ENCODE assay signal across 20 mouse cellular contexts in the genomic region with DNA sequence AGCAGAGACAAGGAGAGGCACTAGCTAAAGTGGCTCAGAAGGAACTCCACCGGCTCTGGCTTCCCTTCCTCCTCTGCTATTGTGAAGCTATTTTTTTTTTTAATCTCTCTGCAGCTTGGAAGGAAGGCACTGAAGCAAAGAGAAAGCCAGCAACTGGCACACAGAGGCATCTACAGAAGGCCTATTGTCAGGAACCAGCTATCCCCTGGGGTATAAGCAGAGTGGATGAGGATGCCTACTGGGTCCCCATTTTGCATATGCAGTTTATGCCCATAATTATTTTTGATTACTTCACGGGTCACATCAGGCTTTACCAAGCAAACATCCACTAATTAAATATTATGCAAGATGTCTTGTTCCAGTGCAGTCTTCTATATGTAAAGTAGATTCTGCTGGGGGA.
DNase-seq lines count a peak whose midpoint lies in the region; ATAC-seq and TF ChIP-seq lines count a peak whose summit lies in the region.
"Had no signal": no experiment of that assay in that cellular context is flagged by ENCODE, and none has a peak within 500 bp of the region (broad histone marks: within the 10 kb centered on the region; RNA-seq: fewer than 3 reads in every experiment).

No protein-coding gene starts in this region.

- H3K9ac ChIP-seq in forebrain, embryonic 14.5 days (ENCODE audit: low read length), result no peak overlapping the region
- H3K9ac ChIP-seq in forebrain, postnatal 0 days, result no peak overlapping the region
- no peak overlapping the region for H3K9ac ChIP-seq in midbrain, embryonic 15.5 days
- H3K9ac ChIP-seq in kidney, embryonic 15.5 days, result no peak overlapping the region
- no peak overlapping the region for H3K9ac ChIP-seq in intestine, embryonic 16.5 days (ENCODE audit: low read depth, low read length)
- H3K9ac ChIP-seq: liver, embryonic 14.5 days; lung, embryonic 15.5 days had no signal

- TF ChIP-seq CTCF in forebrain, postnatal 0 days (IDR thresholded peaks at IDR 0.05; ENCODE audit: low read depth), result no peak

- H3K4me3 ChIP-seq in forebrain, embryonic 14.5 days (ENCODE audit: low read depth, low read length), result no peak overlapping the region
- H3K4me3 ChIP-seq in forebrain, postnatal 0 days (ENCODE audit: low read depth, low read length), result no peak overlapping the region
- no peak overlapping the region for H3K4me3 ChIP-seq in midbrain, embryonic 15.5 days
- H3K4me3 ChIP-seq in kidney, embryonic 15.5 days (replicated peaks), result no peak overlapping the region
- no peak overlapping the region for H3K4me3 ChIP-seq in intestine, embryonic 16.5 days (ENCODE audit: low read length)
- H3K4me3 ChIP-seq: erythroblast, embryonic 14.5 days; heart, embryonic 10.5 days; lung, embryonic 15.5 days had no signal

- 15% methylated on average over 2 of the region's 2 CpGs for WGBS in forebrain, embryonic 14.5 days
- WGBS in forebrain, postnatal 0 days, result 20% methylated on average over 2 of the region's 2 CpGs
- WGBS in midbrain, embryonic 15.5 days, result 19% methylated on average over 2 of the region's 2 CpGs
- 59% methylated on average over 2 of the region's 2 CpGs for WGBS in kidney, embryonic 15.5 days
- WGBS in intestine, embryonic 16.5 days, result 50% methylated on average over 2 of the region's 2 CpGs

- peak; percentile 33 for DNase-seq in forebrain, embryonic 14.5 days (ENCODE audit: low spot score)
- no peak for DNase-seq in forebrain, postnatal 0 days
- peak; percentile 6 for DNase-seq in left cerebral cortex, postnatal 4 days
- DNase-seq in left cerebral cortex, postnatal 14 days (ENCODE audit: low spot score in 2 of 2), result no peak
- peak; percentile 41 for DNase-seq in brain, adult 2 months (ENCODE audit: low read depth, low spot score)
- DNase-seq: B cell, adult 2 months; cerebellum, adult 8-10 months; gastrocnemius, postnatal 36 days; kidney, adult 18-20 months; kidney, postnatal 10 days; lung, postnatal 4 days; right cerebral cortex, postnatal 25 days had no signal

- no peaks in the 10 kb centered on the region for H3K4me1 ChIP-seq in forebrain, embryonic 14.5 days (ENCODE audit: control insufficient read depth, insufficient read depth, low read length)
- no peaks in the 10 kb centered on the region for H3K4me1 ChIP-seq in forebrain, postnatal 0 days (ENCODE audit: insufficient read depth)
- H3K4me1 ChIP-seq in midbrain, embryonic 15.5 days, result 0 out of 2 replicates have a peak, but pooled peaks cover 6% of the 10 kb centered on the region
- no peaks in the 10 kb centered on the region for H3K4me1 ChIP-seq in kidney, embryonic 15.5 days
- H3K4me1 ChIP-seq in intestine, embryonic 16.5 days (ENCODE audit: control insufficient read depth, insufficient read depth, low read length), result no peaks in the 10 kb centered on the region
- H3K4me1 ChIP-seq: heart, embryonic 10.5 days; lung, embryonic 15.5 days had no signal

- peak; percentile 44; the same call in 1 of the 2 replicates for ATAC-seq in forebrain, embryonic 14.5 days
- no peak for ATAC-seq in forebrain, postnatal 0 days
- no peak for ATAC-seq in midbrain, embryonic 15.5 days (replicated peaks)
- ATAC-seq in kidney, embryonic 15.5 days (replicated peaks; ENCODE audit: low FRiP score), result no peak
- ATAC-seq in intestine, embryonic 16.5 days, result no peak

- H3K9me3 ChIP-seq in forebrain, embryonic 14.5 days (replicated peaks; ENCODE audit: control insufficient read depth, low read length), result no peaks in the 10 kb centered on the region
- no peaks in the 10 kb centered on the region for H3K9me3 ChIP-seq in forebrain, postnatal 0 days (ENCODE audit: low read length)
- no peaks in the 10 kb centered on the region for H3K9me3 ChIP-seq in midbrain, embryonic 15.5 days
- H3K9me3 ChIP-seq in kidney, embryonic 15.5 days (replicated peaks), result no peaks in the 10 kb centered on the region
- H3K9me3 ChIP-seq in intestine, embryonic 16.5 days (ENCODE audit: control insufficient read depth, low read length), result no peaks in the 10 kb centered on the region
- H3K9me3 ChIP-seq: heart, embryonic 10.5 days; lung, embryonic 15.5 days had no signal

- intact Hi-C loops in left cerebral cortex, postnatal 4 days (cut with DNase I), result no loop called here
- intact Hi-C loops in left cerebral cortex, postnatal 14 days (cut with DNase I), result no loop called here

- H3K27ac ChIP-seq in forebrain, embryonic 14.5 days (ENCODE audit: low read depth, low read length), result no peak overlapping the region
- H3K27ac ChIP-seq in forebrain, postnatal 0 days (ENCODE audit: low read depth, low read length), result no peak overlapping the region
- 0 out of 2 replicates have a peak overlapping the region, but pooled peaks have one; percentile 34 for H3K27ac ChIP-seq in midbrain, embryonic 15.5 days
- H3K27ac ChIP-seq in kidney, embryonic 15.5 days, result no peak overlapping the region
- H3K27ac ChIP-seq in intestine, embryonic 16.5 days (ENCODE audit: low read length), result no peak overlapping the region
- H3K27ac ChIP-seq: heart, embryonic 10.5 days; liver, embryonic 14.5 days; lung, embryonic 15.5 days; stomach, postnatal 0 days had no signal

- H3K27me3 ChIP-seq in forebrain, embryonic 14.5 days (replicated peaks; ENCODE audit: control insufficient read depth, insufficient read depth, low read length), result no peaks in the 10 kb centered on the region
- H3K27me3 ChIP-seq in forebrain, postnatal 0 days (ENCODE audit: insufficient read depth, low read length), result no peaks in the 10 kb centered on the region
- H3K27me3 ChIP-seq in midbrain, embryonic 15.5 days (replicated peaks), result no peaks in the 10 kb centered on the region
- H3K27me3 ChIP-seq in kidney, embryonic 15.5 days, result no peaks in the 10 kb centered on the region
- no peaks in the 10 kb centered on the region for H3K27me3 ChIP-seq in intestine, embryonic 16.5 days (replicated peaks; ENCODE audit: control insufficient read depth, insufficient read depth, low read length)
- H3K27me3 ChIP-seq: lung, embryonic 15.5 days had no signal

- no peaks in the 10 kb centered on the region for H3K36me3 ChIP-seq in forebrain, embryonic 14.5 days (ENCODE audit: control insufficient read depth, insufficient read depth, low read length)
- H3K36me3 ChIP-seq in forebrain, postnatal 0 days (ENCODE audit: insufficient read depth), result no peaks in the 10 kb centered on the region
- no peaks in the 10 kb centered on the region for H3K36me3 ChIP-seq in midbrain, embryonic 15.5 days (replicated peaks)
- no peaks in the 10 kb centered on the region for H3K36me3 ChIP-seq in kidney, embryonic 15.5 days
- no peaks in the 10 kb centered on the region for H3K36me3 ChIP-seq in intestine, embryonic 16.5 days (ENCODE audit: control insufficient read depth, insufficient read depth, low read length)
- H3K36me3 ChIP-seq: heart, embryonic 10.5 days; lung, embryonic 15.5 days had no signal

- no peak overlapping the region for H3K4me2 ChIP-seq in forebrain, embryonic 14.5 days (ENCODE audit: low read length)
- H3K4me2 ChIP-seq in forebrain, postnatal 0 days (ENCODE audit: low read depth), result no peak overlapping the region
- no peak overlapping the region for H3K4me2 ChIP-seq in midbrain, embryonic 15.5 days
- no peak overlapping the region for H3K4me2 ChIP-seq in kidney, embryonic 15.5 days
- H3K4me2 ChIP-seq in intestine, embryonic 16.5 days (ENCODE audit: low read depth, low read length), result no peak overlapping the region
- H3K4me2 ChIP-seq: lung, embryonic 15.5 days had no signal

Comparison
In these comparisons a context has a peak if more than half of its experiments do, and no peak if none do; other contexts are left out.
1. DNase-seq: peak in forebrain, embryonic 14.5 days (single experiment), left cerebral cortex, postnatal 4 days (single experiment) and brain, adult 2 months (single experiment); none in forebrain, postnatal 0 days (single experiment) and left cerebral cortex, postnatal 14 days (0 of 2).